Mouse (Mus musculus): ENCODE data around the gene Nmur1.

Gene Nmur1

GRCm38 (mm10) chr1:86440171-86440886 is 14.3 kb upstream of the Nmur1 start:
- peak; percentile 88 for DNase-seq

DNA sequence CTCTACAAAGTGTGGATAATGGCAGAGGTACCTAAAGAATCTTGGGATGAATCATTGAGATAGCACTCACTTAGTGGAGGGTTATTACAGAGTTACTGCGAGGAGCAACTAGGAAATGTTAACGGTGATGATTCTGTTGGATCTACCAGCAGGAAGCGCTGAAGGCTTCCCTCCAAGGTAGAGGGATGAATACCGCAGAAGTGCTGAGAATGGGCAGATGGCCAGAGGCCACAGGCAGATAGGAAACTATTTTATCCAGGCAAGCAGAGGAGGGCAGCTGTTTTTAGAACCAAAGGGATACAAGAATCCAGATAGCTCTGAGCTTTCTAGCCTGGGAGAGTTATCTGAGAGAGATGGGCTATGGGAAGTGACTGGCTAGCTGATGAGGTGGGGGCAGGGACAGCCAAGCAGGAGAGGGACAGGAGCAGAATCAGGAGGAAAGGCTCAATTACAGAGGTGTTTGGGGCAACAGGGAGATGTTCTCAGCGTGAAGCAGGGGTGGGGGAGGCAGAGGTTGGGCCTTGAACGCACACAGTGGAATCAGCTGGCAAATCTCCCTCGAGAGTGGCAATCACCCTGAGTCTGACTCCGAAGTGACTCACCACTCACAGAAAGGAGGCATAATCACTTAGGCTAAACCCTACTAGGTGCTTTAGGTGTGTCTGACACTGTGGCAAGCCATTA is 13.6 kb upstream of the Nmur1 start:
- DNase-seq: no peak

GRCm38 (mm10) chr1:86438501-86438900 is 12.5 kb upstream of the Nmur1 start:
- no peak for DNase-seq

GRCm38 (mm10) chr1:86438014-86438319 is 11.9 kb upstream of the Nmur1 start:
- no peak for DNase-seq

DNA sequence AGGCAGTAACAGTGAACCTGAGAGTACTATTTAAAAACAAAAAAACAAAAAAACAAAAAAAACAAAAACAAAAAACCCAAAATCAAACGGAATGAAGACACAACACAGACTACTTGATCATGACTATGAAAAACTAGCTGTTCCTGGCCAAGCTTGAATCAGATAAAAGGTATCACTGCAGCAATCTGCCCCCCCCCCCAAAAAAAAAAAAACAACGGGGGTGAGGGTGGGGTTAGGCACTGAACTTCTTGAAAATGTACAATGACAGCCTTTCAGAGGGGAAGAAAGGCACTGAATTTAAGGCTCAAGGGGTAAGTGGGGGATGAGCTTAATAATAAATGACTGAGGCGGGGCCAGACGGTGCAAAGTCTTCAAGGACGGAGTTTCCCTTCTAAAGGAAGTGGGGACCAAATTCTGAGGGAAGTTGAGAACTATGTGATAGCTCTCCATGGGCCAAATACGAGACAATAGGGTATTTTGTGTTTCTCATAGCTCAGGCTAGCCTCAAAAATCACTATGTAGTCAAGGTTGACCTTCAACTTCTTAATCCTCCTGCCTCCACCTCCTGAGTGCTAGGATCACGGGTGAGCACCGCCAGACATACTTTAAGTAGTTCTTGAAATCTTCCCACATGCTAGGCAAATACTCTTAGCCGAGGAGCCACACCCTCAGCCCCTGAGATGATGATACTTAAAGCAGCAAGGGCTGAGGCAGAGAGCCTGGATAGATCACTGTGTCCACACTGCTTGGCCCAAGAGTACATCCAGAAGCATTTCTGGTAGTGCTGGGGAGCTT is 11.4 kb upstream of the Nmur1 start:
- DNase-seq: no peak

DNA sequence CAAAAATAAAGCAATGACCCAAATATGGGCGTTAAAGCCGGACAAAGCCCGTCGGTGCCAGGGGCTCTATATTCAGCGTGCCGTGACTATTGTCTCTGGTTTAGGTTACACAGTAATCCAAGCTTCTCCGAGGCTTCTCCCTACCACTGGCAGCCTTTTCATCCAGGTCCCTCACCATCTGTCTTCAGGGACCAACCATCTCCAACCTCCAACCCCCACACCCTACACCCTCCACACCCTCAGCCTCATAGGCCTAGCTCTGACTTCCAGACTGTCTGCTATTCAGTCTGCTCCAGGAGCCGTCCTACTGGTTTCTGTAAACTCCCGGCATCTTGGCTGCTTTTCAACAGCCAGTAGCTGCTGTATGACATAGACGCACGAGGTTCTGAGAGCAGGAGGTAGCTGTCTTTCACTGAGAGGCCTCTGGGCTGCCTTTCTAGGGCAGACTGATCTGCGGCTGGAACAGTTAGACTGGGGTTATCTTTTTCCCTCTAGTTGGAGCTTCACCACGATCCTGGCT is 9.3 kb upstream of the Nmur1 start:
- peak; percentile 59 for DNase-seq

- DNase-seq: peak; percentile 98
These were observed 8.6 kb upstream of the Nmur1 start for GRCm38 (mm10) chr1:86434439-86435201.

DNA sequence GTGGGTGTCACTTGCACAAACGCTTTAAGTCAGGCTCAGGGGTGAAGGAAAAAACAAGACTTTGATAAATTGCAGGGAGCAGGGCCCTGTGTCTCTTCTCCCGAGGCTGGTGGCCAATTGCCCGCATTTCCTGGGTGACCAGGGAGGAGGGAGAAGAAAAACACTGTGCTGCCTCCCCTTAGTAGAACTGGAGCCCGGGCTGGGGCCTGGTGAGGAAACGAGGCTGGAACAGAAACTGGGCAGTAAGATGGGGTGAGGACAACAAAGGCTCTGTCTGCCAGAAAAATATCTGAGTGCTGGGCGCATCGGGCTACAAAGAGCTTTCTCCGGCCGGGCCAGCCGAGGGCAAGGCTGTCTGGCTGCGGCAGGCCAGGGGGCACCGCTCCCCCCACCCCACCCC is 8.0 kb upstream of the Nmur1 start:
- no peak for DNase-seq

DNA sequence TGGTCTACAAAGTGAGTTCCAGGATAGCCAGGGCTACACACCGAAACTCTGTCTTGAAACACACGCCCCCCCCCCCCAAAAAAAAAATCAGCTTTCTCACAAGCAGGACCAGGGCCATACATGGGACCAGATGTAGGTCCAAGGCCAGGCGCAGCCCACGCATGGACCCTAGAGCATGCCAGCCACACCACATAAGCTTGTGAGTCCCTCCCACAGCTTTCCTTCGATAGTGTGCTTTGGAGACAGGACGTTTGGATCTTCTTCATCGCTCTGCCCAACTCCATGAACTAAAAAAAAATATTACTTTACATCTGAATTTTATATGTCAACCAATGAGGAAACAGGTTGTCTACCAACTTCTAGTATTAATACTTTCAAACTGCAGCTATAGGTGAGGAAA is 7.3 kb upstream of the Nmur1 start:
- no peak for DNase-seq

- no peak for DNase-seq
These were observed 6.8 kb upstream of the Nmur1 start for GRCm38 (mm10) chr1:86432778-86433177.

DNA sequence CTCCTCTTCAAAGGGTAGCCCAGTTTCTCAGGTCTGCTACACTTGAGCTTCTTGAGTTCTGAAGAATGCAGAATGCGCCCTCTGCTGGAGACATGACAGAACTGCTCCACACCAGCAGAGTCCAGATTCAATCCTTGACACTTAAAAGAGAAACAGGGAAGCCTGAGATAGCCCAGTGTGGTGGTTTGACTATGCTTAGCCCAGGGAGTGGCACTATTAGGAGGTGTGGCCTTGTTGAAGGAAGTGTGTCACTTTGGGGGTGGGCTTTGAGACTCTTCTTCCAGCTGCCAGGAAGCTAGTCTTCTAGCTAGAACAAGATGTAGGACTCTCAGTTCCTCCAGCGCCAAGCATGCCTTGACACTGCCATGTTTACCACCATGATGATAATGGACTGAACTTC is 4.0 kb upstream of the Nmur1 start:
- peak; percentile 73 for DNase-seq

GRCm38 (mm10) chr1:86424835-86425547 is 1.0 kb downstream of the Nmur1 start:
- no peak for DNase-seq

DNA sequence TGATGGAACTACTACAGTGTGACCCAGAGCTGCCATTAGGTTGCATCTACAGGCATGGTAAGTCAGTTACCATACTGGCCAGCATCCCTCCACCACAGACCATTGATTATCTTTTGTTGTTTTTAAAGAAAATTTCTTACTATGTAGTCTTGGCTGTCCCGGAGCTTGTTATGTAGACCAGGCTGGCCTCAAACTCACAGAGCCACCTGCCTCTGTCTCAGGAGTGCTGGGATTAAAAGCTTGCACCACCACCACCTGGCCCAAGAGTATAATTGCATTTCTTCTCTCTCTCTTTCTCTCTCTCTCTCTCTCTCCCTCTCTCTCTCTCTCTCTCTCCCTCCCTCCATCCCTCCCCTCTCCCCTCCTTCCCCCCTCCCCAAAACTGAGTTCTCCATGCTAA is 1.7 kb downstream of the Nmur1 start:
- DNase-seq: no peak

GRCm38 (mm10) chr1:86423879-86424278 is 2.1 kb downstream of the Nmur1 start:
- DNase-seq: no peak

GRCm38 (mm10) chr1:86421007-86421406 is 5.0 kb downstream of the Nmur1 start:
- no peak for DNase-seq

GRCm38 (mm10) chr1:86416321-86416720 is 9.7 kb downstream of the Nmur1 start:
- no peak for DNase-seq

DNA sequence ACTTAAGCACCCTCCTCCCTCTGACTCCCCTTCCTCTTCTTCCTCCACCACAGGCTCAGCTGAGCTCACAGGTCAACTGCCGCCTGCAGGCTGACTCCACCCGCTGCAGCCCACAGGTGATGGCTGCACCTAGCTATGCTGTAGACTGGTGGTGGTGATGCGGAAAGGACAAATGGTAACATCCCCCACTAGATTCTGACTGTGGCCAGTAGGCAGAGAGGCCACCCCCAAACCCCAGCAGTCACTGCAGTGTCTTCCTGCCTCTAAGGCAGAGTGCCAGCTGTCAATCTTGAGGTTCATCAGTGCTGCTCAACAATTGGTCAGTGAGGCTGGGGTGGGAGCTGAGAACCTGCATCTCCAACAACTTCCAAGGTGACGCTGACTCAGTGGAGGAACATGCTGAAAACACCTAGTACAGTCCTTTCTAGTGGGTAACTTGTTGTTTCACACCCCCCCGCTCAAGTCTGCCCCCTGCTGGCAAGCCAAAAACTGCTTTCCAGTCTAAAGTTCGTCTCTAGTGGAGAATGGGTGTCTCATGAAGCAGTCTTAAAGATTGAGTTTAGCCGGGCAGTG is 10.3 kb downstream of the Nmur1 start:
- no peak for DNase-seq

DNA sequence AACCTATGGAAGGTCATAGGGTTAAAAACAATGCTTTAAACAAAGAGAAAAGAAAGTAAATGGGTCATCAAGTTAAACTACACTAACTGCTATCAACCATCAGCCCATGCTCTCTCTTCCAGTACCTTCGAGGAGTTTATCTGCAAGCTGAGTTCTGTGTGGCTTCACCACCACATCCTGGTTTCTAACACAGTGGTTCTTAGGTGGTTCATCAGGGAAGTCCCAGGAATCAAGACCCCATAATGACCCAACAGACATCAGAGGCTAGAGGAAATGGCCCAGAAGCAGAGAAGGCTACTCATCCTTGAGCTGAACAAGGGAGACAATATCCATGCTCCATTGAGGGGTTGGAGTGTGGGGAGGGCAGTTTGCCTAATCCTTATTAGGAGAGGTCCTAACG is 10.9 kb downstream of the Nmur1 start:
- no peak for DNase-seq

DNA sequence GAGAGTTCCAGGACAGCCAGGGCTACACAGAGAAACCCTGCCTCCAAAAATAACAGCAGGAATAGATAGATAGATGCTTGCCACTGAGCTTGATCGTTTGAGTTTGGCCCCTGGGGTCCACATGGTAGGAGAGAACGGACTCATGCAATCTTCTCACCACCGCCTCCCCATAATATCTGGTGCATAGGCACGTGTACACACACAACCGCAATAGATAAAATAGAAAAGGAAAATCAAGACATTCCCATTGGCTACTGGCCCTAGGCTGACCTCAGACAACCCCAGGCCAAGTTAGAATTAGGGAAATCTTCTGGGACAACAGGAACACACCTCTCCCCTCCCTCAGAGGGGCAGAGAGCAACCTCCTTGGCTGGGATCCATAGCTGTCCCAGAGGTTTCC is 11.3 kb downstream of the Nmur1 start:
- DNase-seq: no peak

- DNase-seq: no peak
These were observed 16.6 kb downstream of the Nmur1 start for GRCm38 (mm10) chr1:86409476-86409875.

GRCm38 (mm10) chr1:86408515-86408914 is 17.5 kb downstream of the Nmur1 start:
- DNase-seq: no peak

DNA sequence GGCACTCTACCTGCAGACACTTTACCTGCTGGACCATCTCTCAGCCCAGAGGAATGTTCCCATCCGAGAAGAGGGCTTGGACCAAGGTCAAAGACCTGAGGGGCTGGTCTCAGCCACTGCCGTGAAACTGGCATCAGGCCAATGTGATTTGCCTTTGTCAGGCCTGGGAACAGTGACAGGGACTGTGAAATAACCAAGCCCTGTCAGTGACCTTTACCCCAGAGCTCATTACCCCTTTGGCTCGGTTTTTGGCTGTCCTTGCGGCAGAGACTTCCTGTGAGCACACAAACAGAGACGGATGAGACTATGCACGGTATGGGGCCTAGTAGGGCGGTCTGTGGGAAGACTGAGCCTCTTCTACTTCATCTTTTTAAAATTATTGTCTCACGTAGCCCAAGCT is 19.1 kb downstream of the Nmur1 start:
- no peak for DNase-seq

Measured in right cerebral cortex, postnatal 25 days (tissue).